Mouse (Mus musculus) adrenal gland, postnatal 14 days (tissue): Measurements from ENCODE around the gene Cfap54. TPM values are rescaled to one million over a fixed set of nuclear protein-coding genes. Genes with fewer than 3 reads are reported as not detected.
A peak's percentile ranks its signal among the peaks of the same experiment; 100 is the strongest.

Experiments used
- DNase-seq: peaks from one replicate; pipeline ENCODE4 v3.0.0; 2021; ENCODE audit warnings: mixed read lengths
- long read RNA-seq, 2 experiments: library from polyadenylated mRNA; stranded (forward); transcript quantifications; one replicate each; pipeline ENCODE4 v2.0.0; 2021
- total RNA-seq: library from RNA; stranded (reverse); gene quantifications from 2 replicates; pipeline ENCODE4 v1.2.3, GENCODE M21; 2021

Gene Cfap54
- 8.3 and 9.3 TPM in 2 replicates for total RNA-seq
- long read RNA-seq, experiment 1, partial matches to known transcripts = 5 of 5 reads
- long read RNA-seq, experiment 1, other reads (novel, unspliced or antisense) = 0 of 5 reads
- long read RNA-seq, experiment 2, partial matches to known transcripts = 1 of 2 reads
- long read RNA-seq, experiment 2, other reads (novel, unspliced or antisense) = 1 of 2 reads

GRCm38 (mm10) chr10:93081133-93081779 lies at the start of gene Cfap54:
TSS of gene Cfap54 (minus strand) at chr10:93081618.
- DNase-seq = peak; percentile 95

- DNase-seq = no peak
Measured at GRCm38 (mm10) chr10:93130456-93130940, 49.1 kb upstream of the Cfap54 start.

GRCm38 (mm10) chr10:93129904-93130455 lies 48.6 kb upstream of the Cfap54 start:
- no peak for DNase-seq

GRCm38 (mm10) chr10:93129345-93129744 lies 47.9 kb upstream of the Cfap54 start:
- no peak for DNase-seq

GRCm38 (mm10) chr10:93128566-93128965 lies 47.1 kb upstream of the Cfap54 start:
- DNase-seq = no peak

GRCm38 (mm10) chr10:93126025-93126424 lies 44.6 kb upstream of the Cfap54 start:
- no peak for DNase-seq

- DNase-seq = peak; percentile 62
Measured at GRCm38 (mm10) chr10:93123957-93124613, 42.7 kb upstream of the Cfap54 start.

GRCm38 (mm10) chr10:93123310-93123709 lies 41.9 kb upstream of the Cfap54 start:
- DNase-seq = no peak

GRCm38 (mm10) chr10:93122399-93123184 lies 41.2 kb upstream of the Cfap54 start:
- no peak for DNase-seq

- peak; percentile 65 for DNase-seq
Measured at GRCm38 (mm10) chr10:93121262-93121860, 39.9 kb upstream of the Cfap54 start.

GRCm38 (mm10) chr10:93119809-93120208 lies 38.4 kb upstream of the Cfap54 start:
- DNase-seq = no peak

- DNase-seq = no peak
Measured at GRCm38 (mm10) chr10:93116636-93117035, 35.2 kb upstream of the Cfap54 start.

- DNase-seq = no peak
Measured at GRCm38 (mm10) chr10:93115743-93116142, 34.3 kb upstream of the Cfap54 start.

- no peak for DNase-seq
Measured at GRCm38 (mm10) chr10:93114782-93115181, 33.4 kb upstream of the Cfap54 start.

- DNase-seq = no peak
Measured at GRCm38 (mm10) chr10:93113968-93114367, 32.5 kb upstream of the Cfap54 start.

- DNase-seq = no peak
Measured at GRCm38 (mm10) chr10:93112021-93112420, 30.6 kb upstream of the Cfap54 start.

- peak; percentile 50 for DNase-seq
Measured at GRCm38 (mm10) chr10:93111412-93111811, 30.0 kb upstream of the Cfap54 start.

GRCm38 (mm10) chr10:93105358-93105757 lies 23.9 kb upstream of the Cfap54 start:
- no peak for DNase-seq

GRCm38 (mm10) chr10:93104357-93104756 lies 22.9 kb upstream of the Cfap54 start:
- DNase-seq = no peak

- DNase-seq = no peak
Measured at GRCm38 (mm10) chr10:93103676-93104075, 22.3 kb upstream of the Cfap54 start.

- peak; percentile 37 for DNase-seq
Measured at GRCm38 (mm10) chr10:93102321-93102720, 20.9 kb upstream of the Cfap54 start.
